Mouse (Mus musculus) embryonic facial prominence, embryonic 15.5 days (tissue): ENCODE measurements around the gene Sclt1. TPM values are rescaled to one million over a fixed set of nuclear protein-coding genes. Genes with fewer than 3 reads are reported as not detected.

ENCODE experiments used
- ATAC-seq: fragments of 200-750 bp; cut with Nextera tagmentation; 2 replicates; pipeline ENCODE4 v1.8.0; 2017; ENCODE audit warnings: low read depth, moderate TSS enrichment; ENCODE audit not compliant: insufficient number of reproducible peaks, low FRiP score, low TSS enrichment
- H3K27ac ChIP-seq: fragments of 300-500 bp; sonication (generic); replicated peaks from 2 replicates; pipeline ENCODE4 v1.5.1; 2015; ENCODE audit warnings: mild to moderate bottlenecking, inconsistent platforms
- H3K27me3 ChIP-seq: fragments of 300-500 bp; sonication (generic); 2 replicates; pipeline ENCODE4 v1.6.1; 2015; ENCODE audit warnings: inconsistent platforms
- H3K36me3 ChIP-seq: fragments of 300-500 bp; sonication (generic); 2 replicates; pipeline ENCODE4 v1.6.1; 2015; ENCODE audit warnings: mild to moderate bottlenecking, inconsistent platforms
- H3K4me1 ChIP-seq: fragments of 300-500 bp; sonication (generic); 2 replicates; pipeline ENCODE4 v1.6.1; 2015; ENCODE audit warnings: inconsistent platforms
- H3K4me2 ChIP-seq: fragments of 300-500 bp; sonication (generic); replicated peaks from 2 replicates; pipeline ENCODE4 v1.6.1; 2015; ENCODE audit warnings: mild to moderate bottlenecking, inconsistent platforms
- H3K4me3 ChIP-seq: fragments of 300-500 bp; sonication (generic); replicated peaks from 2 replicates; pipeline ENCODE4 v1.5.1; 2015; ENCODE audit warnings: mild to moderate bottlenecking, inconsistent platforms
- H3K9ac ChIP-seq: fragments of 300-500 bp; sonication (generic); 2 replicates; pipeline ENCODE4 v1.6.1; 2015; ENCODE audit warnings: inconsistent platforms
- H3K9me3 ChIP-seq: fragments of 300-500 bp; sonication (generic); replicated peaks from 2 replicates; pipeline ENCODE4 v1.6.1; 2016; ENCODE audit warnings: inconsistent platforms
- whole genome bisulfite sequencing: fragments of 180-500 bp; shearing (Covaris S2); methylation state at CpG from one replicate; pipeline ENCODE4 v1.1.7; 2015; 5-methylcytosine and 5-hydroxymethylcytosine counted together
- polyA plus RNA-seq: library from polyadenylated mRNA; unstranded; fragments of >200 nt; fragmentation: Nextera tagmentation; extraction: Ambion mirVana; gene quantifications from 2 replicates; pipeline ENCODE4 v1.2.1, GENCODE M21; 2015

Gene Sclt1
- polyA plus RNA-seq, 1 experiment from 2014 or later, result 23.0 TPM

DNA sequence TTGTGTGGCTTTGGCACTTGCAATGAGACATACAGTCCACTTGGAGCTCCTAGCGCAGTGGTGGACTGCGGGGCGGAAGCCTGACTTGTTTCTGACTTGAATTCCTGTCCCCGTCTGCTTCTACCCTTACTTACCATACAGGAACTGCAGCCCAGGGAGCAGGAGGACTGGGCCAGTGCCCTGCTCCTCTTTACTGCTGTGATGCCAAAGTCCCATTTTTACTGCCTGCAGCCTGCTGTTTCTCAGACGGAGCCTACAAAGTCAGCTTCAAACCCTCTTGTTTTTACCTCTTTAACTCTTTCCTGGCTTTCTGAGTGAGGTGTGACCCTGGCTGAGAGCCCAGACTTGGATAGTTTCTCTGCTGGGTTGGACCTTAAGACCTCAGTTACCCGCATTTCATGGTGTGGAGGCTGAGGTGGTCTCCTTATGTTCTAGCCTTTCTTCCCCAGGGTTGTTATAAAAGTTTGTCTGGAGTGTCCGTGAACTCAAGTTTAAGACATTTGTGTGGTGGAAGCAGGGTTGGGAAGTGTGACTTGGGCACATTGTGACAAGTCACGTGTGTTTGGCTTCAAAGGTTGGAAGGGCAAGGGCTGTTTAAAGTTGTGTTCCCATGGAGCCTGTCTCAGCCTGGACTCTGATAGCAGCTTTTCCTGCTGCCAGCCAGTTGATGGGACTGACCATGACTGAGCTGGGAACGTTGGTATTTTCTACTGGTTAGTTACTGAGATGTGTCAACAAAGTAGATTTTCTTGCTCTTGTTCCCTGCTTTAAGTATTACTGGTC lies 148.0 kb downstream of the Sclt1 start:
- H3K27me3 ChIP-seq, result no peaks in the 10 kb centered on the region
- no peak overlapping the region for H3K9ac ChIP-seq
- ATAC-seq, result no peak
- no peak overlapping the region for H3K4me2 ChIP-seq
- no peak overlapping the region for H3K4me3 ChIP-seq
- peaks cover 55% of the 10 kb centered on the region for H3K36me3 ChIP-seq
- no peaks in the 10 kb centered on the region for H3K9me3 ChIP-seq
- 86% methylated on average over 9 of the region's 9 CpGs for WGBS
- H3K4me1 ChIP-seq, result peaks cover 11% of the 10 kb centered on the region
- no peak overlapping the region for H3K27ac ChIP-seq

DNA sequence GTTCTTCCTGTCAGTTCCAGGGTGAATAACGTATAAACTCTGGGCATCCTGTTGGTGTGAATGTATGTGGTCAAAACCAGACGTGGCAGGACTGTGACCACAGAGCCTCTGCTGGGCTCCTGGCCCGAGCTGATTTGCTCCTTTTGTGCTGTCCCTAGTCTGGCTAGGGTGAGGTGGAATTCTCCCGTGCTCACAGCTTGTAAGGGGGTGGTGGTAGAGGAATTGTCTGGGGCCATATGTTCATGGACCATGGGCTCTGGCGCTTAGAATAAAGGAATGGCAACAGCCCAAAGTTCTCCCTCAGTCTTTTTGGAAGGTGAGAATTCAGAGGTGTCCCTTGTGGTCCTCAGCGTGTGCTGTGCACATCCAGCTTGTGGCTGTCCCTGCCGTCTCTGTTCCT lies 149.5 kb downstream of the Sclt1 start:
- H3K27me3 ChIP-seq, result no peaks in the 10 kb centered on the region
- ATAC-seq, result no peak
- H3K4me2 ChIP-seq, result no peak overlapping the region
- no peaks in the 10 kb centered on the region for H3K9me3 ChIP-seq
- WGBS, result 75% methylated on average over 7 of the region's 7 CpGs
- H3K4me1 ChIP-seq, result peaks cover 20% of the 10 kb centered on the region
- peaks cover 43% of the 10 kb centered on the region for H3K36me3 ChIP-seq
- H3K4me3 ChIP-seq, result no peak overlapping the region
- no peak overlapping the region for H3K27ac ChIP-seq
- H3K9ac ChIP-seq, result no peak overlapping the region

DNA sequence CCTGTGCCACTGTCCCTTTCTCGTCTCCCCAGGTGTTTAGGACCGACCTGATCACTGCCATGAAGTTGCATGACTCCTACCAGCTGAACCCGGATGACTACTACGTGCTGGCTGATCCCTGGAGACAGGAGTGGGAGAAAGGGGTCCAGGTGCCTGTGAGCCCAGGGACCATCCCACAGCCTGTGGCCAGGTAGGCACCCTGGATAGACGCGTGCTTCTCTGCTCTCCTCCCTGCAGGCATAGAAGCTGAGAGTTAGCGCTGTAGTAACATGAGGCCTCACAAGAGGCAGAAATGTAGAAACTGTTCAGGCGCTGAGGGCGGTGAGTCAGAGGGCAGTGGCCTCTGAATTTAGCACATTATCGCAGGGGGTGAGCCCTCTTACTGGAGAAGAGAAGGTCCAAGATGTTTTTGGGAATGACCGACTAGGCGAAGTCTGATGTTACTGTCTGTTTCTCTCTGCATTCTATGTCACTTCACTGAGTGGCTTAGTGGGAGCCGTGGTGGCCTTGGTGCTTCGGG lies 150.6 kb downstream of the Sclt1 start:
- peaks cover 32% of the 10 kb centered on the region for H3K36me3 ChIP-seq
- WGBS, result 91% methylated on average over 14 of the region's 14 CpGs
- no peak overlapping the region for H3K4me3 ChIP-seq
- no peak overlapping the region for H3K27ac ChIP-seq
- H3K4me2 ChIP-seq, result no peak overlapping the region
- H3K4me1 ChIP-seq, result peaks cover 31% of the 10 kb centered on the region
- H3K27me3 ChIP-seq, result no peaks in the 10 kb centered on the region
- no peak overlapping the region for H3K9ac ChIP-seq
- no peaks in the 10 kb centered on the region for H3K9me3 ChIP-seq
- no peak for ATAC-seq

DNA sequence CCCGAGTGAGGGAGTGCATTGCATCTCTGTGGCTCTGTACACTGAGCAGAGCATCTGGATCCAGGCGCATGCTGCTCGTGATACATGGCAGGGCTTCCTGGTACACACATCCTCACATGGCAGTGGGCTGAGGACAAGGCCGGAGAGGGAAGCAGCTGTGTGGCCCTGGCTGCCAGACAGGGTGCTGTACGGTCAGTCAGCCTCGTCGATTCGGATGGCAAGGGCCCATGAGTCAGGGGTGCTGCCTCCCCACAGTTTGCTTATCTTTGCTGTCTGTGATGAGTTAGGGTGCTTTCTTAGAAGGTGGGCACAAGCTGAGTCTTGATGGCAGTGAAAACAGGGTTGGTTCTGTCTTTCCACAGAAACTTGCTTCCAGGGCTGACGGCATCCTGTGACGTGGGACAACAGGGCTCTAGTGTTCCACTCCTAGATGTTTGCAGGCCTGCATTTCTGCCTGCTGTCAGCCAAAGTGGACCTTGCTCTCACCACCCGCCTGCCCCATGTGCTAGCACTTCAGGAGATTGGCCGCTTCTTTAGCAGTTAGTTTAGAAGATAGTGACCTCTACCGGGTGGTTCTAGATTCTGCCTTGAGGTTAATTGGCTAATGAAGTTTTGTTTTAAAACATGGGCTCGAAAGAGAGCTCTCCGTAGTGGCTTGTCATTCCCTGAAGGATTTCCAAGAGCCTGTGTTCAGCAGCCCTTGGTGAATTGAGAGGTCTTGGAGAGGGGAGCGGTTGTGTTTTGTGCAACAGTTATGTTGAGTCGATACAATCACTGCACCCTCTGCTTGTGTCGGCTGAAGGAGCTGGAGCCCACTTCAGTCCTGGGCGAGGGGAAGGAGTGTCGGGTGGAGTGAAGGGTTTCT lies 151.4 kb downstream of the Sclt1 start:
- peaks cover 26% of the 10 kb centered on the region for H3K36me3 ChIP-seq
- no peak overlapping the region for H3K4me3 ChIP-seq
- WGBS, result 84% methylated on average over 20 of the region's 20 CpGs
- peaks cover 31% of the 10 kb centered on the region for H3K4me1 ChIP-seq
- H3K27me3 ChIP-seq, result no peaks in the 10 kb centered on the region
- ATAC-seq, result no peak
- no peak overlapping the region for H3K4me2 ChIP-seq
- H3K27ac ChIP-seq, result no peak overlapping the region
- no peaks in the 10 kb centered on the region for H3K9me3 ChIP-seq
- no peak overlapping the region for H3K9ac ChIP-seq

DNA sequence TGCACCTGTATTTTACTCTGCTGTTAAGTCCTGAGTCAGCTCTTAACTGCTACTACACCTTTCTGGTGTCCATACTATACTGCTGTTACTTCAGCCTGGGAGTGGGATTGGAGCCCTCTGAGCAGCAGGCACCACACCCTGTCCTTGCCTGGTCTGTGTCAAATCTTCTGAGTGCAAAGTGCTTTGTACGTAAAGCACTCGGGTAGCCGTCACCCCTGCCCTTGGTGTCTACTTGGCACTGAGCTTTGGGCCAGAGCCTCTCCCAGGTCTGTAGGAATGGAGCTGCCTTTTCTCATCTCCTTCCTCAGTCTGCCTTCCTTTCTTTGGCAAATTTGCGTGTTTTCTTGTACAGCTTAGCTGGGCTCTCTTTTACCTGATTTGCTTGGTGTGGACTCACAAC lies 152.3 kb downstream of the Sclt1 start:
- Histone ChIP-seq H3K9me3 (no peaks in the 10 kb centered on the region), H3K36me3 (peaks cover 23% of the 10 kb centered on the region), H3K27me3 (no peaks in the 10 kb centered on the region), H3K9ac (no peak overlapping the region), H3K4me1 (peaks cover 31% of the 10 kb centered on the region), H3K4me2 (no peak overlapping the region), H3K4me3 (no peak overlapping the region), H3K27ac (no peak overlapping the region)
- 88% methylated on average over 4 of the region's 4 CpGs for WGBS
- ATAC-seq, result no peak

DNA sequence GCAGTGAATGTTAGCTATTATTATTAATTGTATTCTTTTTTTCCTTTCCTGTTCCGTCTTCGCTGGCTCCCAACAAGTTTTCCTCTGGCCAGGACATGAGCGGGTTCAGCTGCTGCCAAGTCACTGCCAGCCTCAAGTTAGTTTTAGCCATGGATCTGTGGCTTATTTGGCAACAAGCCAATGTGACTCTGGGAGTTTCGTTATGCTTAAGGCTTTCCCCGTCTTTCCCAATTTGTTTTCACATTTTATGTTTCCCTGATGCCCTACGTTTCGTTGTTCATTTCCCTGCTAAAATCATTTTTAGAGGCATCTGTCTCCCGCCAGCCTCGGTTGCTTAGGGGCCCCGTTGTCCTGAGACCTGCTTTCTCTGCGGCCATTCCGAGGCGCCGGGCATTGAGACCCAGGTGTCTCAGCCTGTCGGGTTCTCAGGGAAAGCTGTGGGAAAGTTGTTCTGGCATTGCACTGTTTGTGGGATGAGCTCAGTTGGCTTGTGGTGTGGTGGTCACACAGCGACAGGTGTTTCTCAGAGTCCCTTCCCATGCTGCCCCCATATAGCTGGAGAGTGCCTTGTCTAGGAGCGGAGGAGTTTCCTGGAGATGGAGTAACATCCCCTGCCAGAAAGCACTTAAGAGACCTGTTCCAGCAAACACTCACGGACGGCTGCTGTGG lies 152.9 kb downstream of the Sclt1 start:
- Histone ChIP-seq H3K4me2 (peak overlapping the region; percentile 13; the same call in 1 of the 2 replicates), H3K4me1 (peaks cover 31% of the 10 kb centered on the region), H3K4me3 (no peak overlapping the region), H3K36me3 (peaks cover 20% of the 10 kb centered on the region), H3K9ac (no peak overlapping the region), H3K27me3 (no peaks in the 10 kb centered on the region), H3K9me3 (no peaks in the 10 kb centered on the region), H3K27ac (no peak overlapping the region)
- no peak for ATAC-seq
- WGBS, result 47% methylated on average over 19 of the region's 19 CpGs

DNA sequence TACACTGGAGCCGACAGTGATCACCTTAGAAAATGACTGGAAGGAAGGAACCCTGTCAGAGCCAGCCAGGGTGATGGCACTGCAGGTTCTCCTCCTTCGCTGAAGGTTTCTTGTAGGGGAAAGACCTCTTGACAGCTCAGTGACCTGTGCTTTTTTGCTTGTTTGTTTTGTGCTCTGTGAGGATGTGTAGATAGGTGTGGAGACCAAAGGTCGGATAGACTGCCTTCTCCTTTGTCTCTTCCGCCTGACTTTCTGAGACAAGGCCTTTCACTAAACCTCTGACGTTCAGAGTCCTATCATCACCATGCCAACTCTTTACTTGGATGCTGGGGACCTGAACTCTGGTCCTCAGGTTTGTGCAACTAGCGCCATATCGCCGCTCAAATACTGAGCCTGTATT lies 153.8 kb downstream of the Sclt1 start:
- ATAC-seq, result no peak
- Histone ChIP-seq H3K4me1 (peaks cover 34% of the 10 kb centered on the region), H3K27ac (0 out of 2 replicates have a peak overlapping the region, but pooled peaks have one; percentile 2), H3K9ac (no peak overlapping the region), H3K4me2 (no peak overlapping the region), H3K36me3 (peaks cover 11% of the 10 kb centered on the region), H3K27me3 (no peaks in the 10 kb centered on the region), H3K4me3 (no peak overlapping the region), H3K9me3 (no peaks in the 10 kb centered on the region)
- 84% methylated on average over 8 of the region's 8 CpGs for WGBS

DNA sequence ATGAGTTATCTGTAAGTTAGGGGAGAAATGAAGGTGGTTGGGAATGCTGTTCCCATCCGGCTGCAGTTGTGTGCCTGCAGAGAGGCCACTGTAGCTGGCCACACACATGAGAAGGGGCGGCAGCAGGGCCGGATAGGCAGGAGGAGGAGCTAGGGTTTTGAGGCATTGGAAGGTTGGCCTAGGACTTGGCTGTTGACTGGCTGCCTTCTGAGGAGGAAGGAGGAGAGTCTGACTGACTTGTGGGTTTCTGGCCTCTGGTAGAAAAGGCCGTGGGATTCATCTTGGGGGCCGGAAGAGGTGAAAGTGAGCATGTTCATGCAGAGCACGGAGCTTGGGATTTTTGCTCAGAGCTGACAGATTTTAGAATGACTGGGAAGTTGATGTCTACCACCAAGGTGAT lies 154.7 kb downstream of the Sclt1 start:
- 54% methylated on average over 6 of the region's 6 CpGs for WGBS
- H3K4me3 ChIP-seq, result no peak overlapping the region
- H3K9ac ChIP-seq, result no peak overlapping the region
- no peak for ATAC-seq
- H3K4me2 ChIP-seq, result no peak overlapping the region
- H3K27ac ChIP-seq, result no peak overlapping the region
- H3K36me3 ChIP-seq, result peaks cover 8% of the 10 kb centered on the region; the same call in 1 of the 2 replicates
- peaks cover 35% of the 10 kb centered on the region for H3K4me1 ChIP-seq
- no peaks in the 10 kb centered on the region for H3K27me3 ChIP-seq
- no peaks in the 10 kb centered on the region for H3K9me3 ChIP-seq

DNA sequence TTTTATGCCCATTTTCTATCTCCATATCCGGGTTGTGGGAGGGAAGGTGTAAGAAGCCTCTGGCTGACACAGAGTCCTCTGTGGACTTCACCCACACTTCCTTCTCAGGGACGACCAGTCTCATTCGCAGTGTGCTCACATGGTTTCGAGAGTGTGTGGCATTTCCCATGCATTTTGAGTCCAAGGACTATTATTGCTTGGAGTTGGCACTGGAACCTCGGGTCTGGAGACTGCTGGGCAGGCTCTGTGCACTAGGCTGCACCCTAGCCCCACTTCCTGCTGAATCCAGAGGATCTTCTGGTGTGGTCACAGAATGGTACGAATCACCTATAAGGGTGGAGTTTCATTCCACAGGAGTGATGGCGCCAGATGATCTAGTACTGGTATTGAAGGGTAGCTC lies 155.4 kb downstream of the Sclt1 start:
- Histone ChIP-seq H3K36me3 (0 out of 2 replicates have a peak, but pooled peaks cover 4% of the 10 kb centered on the region), H3K9me3 (no peaks in the 10 kb centered on the region), H3K27ac (no peak overlapping the region), H3K4me1 (peaks cover 36% of the 10 kb centered on the region), H3K4me3 (no peak overlapping the region), H3K9ac (no peak overlapping the region), H3K27me3 (no peaks in the 10 kb centered on the region), H3K4me2 (no peak overlapping the region)
- 76% methylated on average over 7 of the region's 7 CpGs for WGBS
- ATAC-seq, result no peak

DNA sequence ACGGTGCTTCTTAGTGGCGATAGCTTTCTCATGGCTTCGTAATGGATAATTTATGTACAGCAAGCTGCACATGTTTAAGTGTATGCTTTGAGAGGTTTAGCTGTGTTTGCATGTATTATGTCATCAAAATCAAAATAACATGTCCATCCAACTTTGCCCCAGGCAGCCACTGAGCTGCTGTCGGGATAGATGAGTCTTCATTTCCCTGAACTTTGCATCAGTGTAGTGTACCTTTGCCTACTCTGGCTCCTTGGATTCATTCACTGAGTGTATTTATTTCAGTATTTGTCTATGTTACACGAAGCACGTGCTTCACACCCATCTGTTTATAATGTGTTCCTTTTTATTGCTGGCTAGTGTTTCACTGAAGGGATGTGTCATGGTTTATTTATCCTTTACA lies 156.0 kb downstream of the Sclt1 start:
- Histone ChIP-seq H3K27ac (no peak overlapping the region), H3K9ac (no peak overlapping the region), H3K9me3 (no peaks in the 10 kb centered on the region), H3K36me3 (no peaks in the 10 kb centered on the region), H3K4me3 (no peak overlapping the region), H3K4me1 (peaks cover 42% of the 10 kb centered on the region), H3K4me2 (no peak overlapping the region), H3K27me3 (no peaks in the 10 kb centered on the region)
- 55% methylated on average over 6 of the region's 6 CpGs for WGBS
- no peak for ATAC-seq

DNA sequence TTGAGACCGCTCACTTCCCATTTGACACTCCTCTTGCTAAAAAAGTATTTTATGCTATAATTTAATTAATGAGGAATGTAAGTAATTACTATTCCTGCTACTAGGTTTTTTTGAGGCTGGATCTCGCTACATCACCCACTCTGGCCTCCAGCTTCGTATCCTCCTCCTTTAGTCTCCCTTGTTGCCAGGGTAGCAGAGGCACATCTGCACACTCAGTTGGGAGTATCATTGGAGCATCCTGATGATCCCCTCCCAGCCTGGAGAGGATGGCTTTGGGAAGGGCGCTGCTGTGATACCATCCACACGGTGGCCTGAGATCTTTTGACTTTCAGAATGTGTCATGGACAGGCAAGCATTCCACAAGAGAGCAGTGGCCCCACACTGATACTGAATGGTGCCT lies 156.8 kb downstream of the Sclt1 start:
- peaks cover 45% of the 10 kb centered on the region for H3K4me1 ChIP-seq
- WGBS, result 87% methylated on average over 5 of the region's 5 CpGs
- H3K9ac ChIP-seq, result no peak overlapping the region

More for the DNA sequence above, 156.8 kb downstream of the Sclt1 start:
- no peaks in the 10 kb centered on the region for H3K27me3 ChIP-seq
- H3K4me2 ChIP-seq, result no peak overlapping the region
- H3K9me3 ChIP-seq, result no peaks in the 10 kb centered on the region
- no peak overlapping the region for H3K27ac ChIP-seq
- H3K4me3 ChIP-seq, result no peak overlapping the region
- H3K36me3 ChIP-seq, result no peaks in the 10 kb centered on the region
- no peak for ATAC-seq
